Mouse (Mus musculus): Measurements from ENCODE around the gene Rnf224. TPM values are rescaled to one million over a fixed set of nuclear protein-coding genes. Genes with fewer than 3 reads are reported as not detected.

Gene Rnf224
- total and polyA plus RNA-seq, 2 experiments from 2014 or later = not detected

DNA sequence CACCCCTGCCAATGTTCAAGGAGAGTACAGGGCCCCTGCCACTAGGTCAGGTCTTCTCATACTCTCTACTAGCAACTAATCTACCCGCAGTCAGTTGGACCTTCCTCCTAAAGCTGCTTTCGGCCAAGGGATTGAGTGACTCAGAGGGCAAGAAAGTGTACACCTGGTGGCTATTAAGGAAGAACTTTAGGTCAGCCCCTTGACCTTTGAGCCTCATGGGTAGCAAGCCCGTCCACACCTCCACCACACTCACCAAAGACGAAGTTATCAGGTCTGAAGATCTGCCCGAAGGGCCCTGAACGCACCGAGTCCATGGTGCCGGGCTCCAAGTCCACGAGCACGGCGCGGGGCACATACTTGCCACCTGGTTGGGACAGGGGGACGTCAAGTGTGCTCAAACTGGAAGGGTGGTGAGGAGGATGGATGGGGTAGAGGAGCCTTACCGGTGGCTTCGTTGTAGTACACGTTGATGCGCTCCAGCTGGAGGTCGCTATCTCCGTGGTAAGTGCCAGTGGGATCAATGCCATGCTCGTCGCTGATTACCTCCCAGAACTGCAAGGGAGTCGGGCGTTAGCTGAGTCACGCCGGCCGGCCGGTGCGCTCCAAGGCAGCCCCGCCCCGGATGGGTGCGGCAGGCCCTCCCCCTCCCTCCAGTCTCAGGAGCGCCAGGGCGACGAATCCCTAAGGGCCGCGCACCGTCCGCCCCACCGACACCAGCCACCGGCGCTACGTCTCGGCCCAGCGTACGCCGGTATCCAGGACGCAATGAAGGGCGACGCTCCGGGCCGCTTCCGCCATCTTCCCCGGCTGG is 12.7 kb downstream of the Rnf224 start:
- H3K4me2 ChIP-seq (ENCODE audit: low read depth, low read length) = peak overlapping the region; percentile 84
- ATAC-seq (peak; percentile 12; the same call in 1 of the 2 replicates), DNase-seq (ENCODE audit: low spot score) (no peak)
- 3% methylated on average over 47 of the region's 53 CpGs for WGBS
- H3K9ac ChIP-seq (replicated peaks; ENCODE audit: low read length) = peak overlapping the region; percentile 87
- peaks cover 18% of the 10 kb centered on the region for H3K4me1 ChIP-seq (ENCODE audit: insufficient read depth, low read length)
- H3K27ac ChIP-seq = peak overlapping the region; percentile 95
- H3K4me3 ChIP-seq (ENCODE audit: low read length) = peak overlapping the region; percentile 80
- H3K9me3 ChIP-seq (ENCODE audit: low read length) = no peaks in the 10 kb centered on the region
- H3K27me3 ChIP-seq (ENCODE audit: insufficient read depth, low read length) = no peaks in the 10 kb centered on the region
- H3K36me3 ChIP-seq (ENCODE audit: insufficient read depth, low read length) = no peaks in the 10 kb centered on the region
- no peak for TF ChIP-seq CTCF (IDR thresholded peaks at IDR 0.05; ENCODE audit: low read depth)

DNA sequence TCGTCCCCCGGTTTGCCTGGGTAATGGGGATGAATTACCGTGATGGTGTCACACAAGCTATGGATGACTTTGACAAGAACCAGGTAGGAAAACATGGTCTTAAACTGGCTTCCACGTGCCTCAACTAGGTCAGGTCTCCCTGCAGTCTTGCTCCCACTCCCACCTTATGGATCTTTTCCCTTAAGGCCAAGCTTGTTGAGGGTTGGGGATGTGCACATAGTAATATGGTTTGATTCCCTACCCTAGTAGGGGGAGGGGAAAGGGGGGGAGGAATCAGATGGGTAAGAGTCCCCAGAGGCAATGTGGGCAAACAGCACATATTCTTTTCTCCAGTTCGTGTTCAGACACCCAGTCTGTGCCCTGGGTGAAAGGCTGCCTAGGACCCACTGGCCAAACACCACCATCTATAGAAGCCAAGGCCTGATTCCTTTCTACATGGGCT is 15.2 kb downstream of the Rnf224 start:
- no peak for ATAC-seq
- TF ChIP-seq CTCF (IDR thresholded peaks at IDR 0.05; ENCODE audit: low read depth) = no peak
- H3K27ac ChIP-seq = no peak overlapping the region

DNA sequence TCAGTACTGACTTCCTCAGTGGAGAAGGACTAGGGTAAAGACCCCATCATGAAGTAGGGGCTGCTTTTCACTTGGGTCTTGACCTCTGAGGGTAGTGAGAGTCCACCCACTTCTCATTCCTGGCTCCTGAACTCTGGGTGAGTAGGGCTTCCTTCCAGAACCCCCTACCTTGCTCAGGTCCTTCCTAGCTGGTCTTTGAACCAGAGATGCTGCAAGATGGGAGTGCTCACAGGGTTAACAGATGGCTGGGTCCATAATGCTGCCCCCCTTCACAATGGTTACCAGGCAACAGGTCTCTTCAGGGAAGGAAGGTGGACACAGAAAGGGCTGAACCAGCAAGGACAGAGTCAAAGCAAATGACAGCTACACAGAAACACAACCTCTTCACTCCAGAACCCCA is 18.1 kb downstream of the Rnf224 start, which contains the start of gene Fam166a:
Gene Fam166a, plus strand, starts transcription at position 301 of the 400 bp plus-strand sequence.
- H3K4me3 ChIP-seq (ENCODE audit: low read length) = no peak within 1 kb of the TSS
- no peaks in the 10 kb centered on the region for H3K9me3 ChIP-seq (ENCODE audit: low read length)
- no peaks in the 10 kb centered on the region for H3K27me3 ChIP-seq (ENCODE audit: insufficient read depth, low read length)
- DNase-seq (ENCODE audit: low spot score) (no peak), ATAC-seq (no peak)
- no peak for TF ChIP-seq CTCF (IDR thresholded peaks at IDR 0.05; ENCODE audit: low read depth)
- no peaks in the 10 kb centered on the region for H3K36me3 ChIP-seq (ENCODE audit: insufficient read depth, low read length)
- H3K4me2 ChIP-seq (ENCODE audit: low read depth, low read length) = no peak within 1 kb of the TSS
- H3K4me1 ChIP-seq (ENCODE audit: insufficient read depth, low read length) = peaks cover 2% of the 10 kb centered on the region
- H3K9ac ChIP-seq (replicated peaks; ENCODE audit: low read length) = no peak within 1 kb of the TSS
- no peak within 1 kb of the TSS for H3K27ac ChIP-seq

More for the DNA sequence above, 15.2 kb downstream of the Rnf224 start:
- Histone ChIP-seq H3K4me1 (ENCODE audit: insufficient read depth, low read length) (peaks cover 12% of the 10 kb centered on the region), H3K36me3 (ENCODE audit: insufficient read depth, low read length) (no peaks in the 10 kb centered on the region), H3K4me2 (ENCODE audit: low read depth, low read length) (no peak overlapping the region), H3K9ac (replicated peaks; ENCODE audit: low read length) (no peak overlapping the region), H3K9me3 (ENCODE audit: low read length) (no peaks in the 10 kb centered on the region), H3K27me3 (ENCODE audit: insufficient read depth, low read length) (no peaks in the 10 kb centered on the region), H3K4me3 (ENCODE audit: low read length) (no peak overlapping the region)
- no peak for DNase-seq (ENCODE audit: low spot score)
- WGBS = 73% methylated on average over 5 of the region's 5 CpGs

DNA sequence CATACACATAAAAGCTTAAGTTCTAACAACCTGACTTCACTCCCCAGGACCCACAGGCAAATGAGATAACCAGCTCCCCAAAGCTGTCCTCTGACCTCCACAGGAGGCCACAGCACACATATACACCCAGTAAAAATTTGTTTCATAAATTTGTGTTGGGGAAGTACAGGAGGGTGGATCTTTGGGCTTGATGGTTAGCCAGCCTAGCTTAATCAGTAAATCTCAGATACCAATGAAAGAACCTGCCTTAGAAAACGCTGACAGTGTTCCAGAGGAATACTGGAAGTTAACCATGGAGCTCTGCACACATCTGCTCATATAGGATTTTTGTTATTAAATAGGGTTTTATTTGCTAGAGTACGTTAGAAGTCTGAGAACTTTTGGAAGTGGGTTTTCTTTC is 18.9 kb downstream of the Rnf224 start:
- DNase-seq (ENCODE audit: low spot score) = no peak
- Histone ChIP-seq H3K4me2 (ENCODE audit: low read depth, low read length) (no peak overlapping the region), H3K27me3 (ENCODE audit: insufficient read depth, low read length) (no peaks in the 10 kb centered on the region), H3K4me1 (ENCODE audit: insufficient read depth, low read length) (no peaks in the 10 kb centered on the region), H3K9ac (replicated peaks; ENCODE audit: low read length) (no peak overlapping the region), H3K27ac (no peak overlapping the region), H3K4me3 (ENCODE audit: low read length) (no peak overlapping the region), H3K36me3 (ENCODE audit: insufficient read depth, low read length) (no peaks in the 10 kb centered on the region), H3K9me3 (ENCODE audit: low read length) (no peaks in the 10 kb centered on the region)
- 71% methylated on average over 2 of the region's 2 CpGs for WGBS
- no peak for ATAC-seq
- TF ChIP-seq CTCF (IDR thresholded peaks at IDR 0.05; ENCODE audit: low read depth) = no peak

DNA sequence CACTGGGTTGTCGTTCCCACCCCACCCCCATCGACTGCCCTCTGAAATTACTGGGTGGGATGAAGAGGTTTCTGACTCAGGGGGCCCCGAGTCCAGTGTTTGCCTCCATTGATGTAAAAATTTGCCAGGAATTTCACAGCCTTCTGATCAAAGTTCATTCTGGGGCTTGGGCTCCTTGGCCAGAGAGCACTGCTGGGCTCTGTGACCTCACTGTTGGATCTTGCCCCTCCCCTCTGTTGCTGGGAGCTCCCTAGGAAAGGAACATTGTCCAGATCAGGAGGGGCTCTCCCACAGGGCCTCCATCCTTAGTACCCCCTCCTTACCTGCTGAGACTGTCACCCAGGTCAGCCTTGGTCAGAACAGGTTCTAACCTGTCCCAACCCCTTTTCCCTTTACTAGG is 22.1 kb downstream of the Rnf224 start, which contains the start of gene Stpg3:
Gene Stpg3, minus strand, starts transcription at position 194 of the 400 bp plus-strand sequence.
- WGBS = 56% methylated on average over 3 of the region's 3 CpGs
- H3K4me1 ChIP-seq (ENCODE audit: insufficient read depth, low read length) = peaks cover 10% of the 10 kb centered on the region
- H3K4me3 ChIP-seq (ENCODE audit: low read length) = no peak within 1 kb of the TSS
- ATAC-seq (no peak), DNase-seq (ENCODE audit: low spot score) (no peak)
- H3K4me2 ChIP-seq (ENCODE audit: low read depth, low read length) = no peak within 1 kb of the TSS
- TF ChIP-seq CTCF (IDR thresholded peaks at IDR 0.05; ENCODE audit: low read depth) = no peak
- no peak within 1 kb of the TSS for H3K27ac ChIP-seq
- H3K9ac ChIP-seq (replicated peaks; ENCODE audit: low read length) = no peak within 1 kb of the TSS
- H3K27me3 ChIP-seq (ENCODE audit: insufficient read depth, low read length) = no peaks in the 10 kb centered on the region
- no peaks in the 10 kb centered on the region for H3K36me3 ChIP-seq (ENCODE audit: insufficient read depth, low read length)
- H3K9me3 ChIP-seq (ENCODE audit: low read length) = no peaks in the 10 kb centered on the region

DNA sequence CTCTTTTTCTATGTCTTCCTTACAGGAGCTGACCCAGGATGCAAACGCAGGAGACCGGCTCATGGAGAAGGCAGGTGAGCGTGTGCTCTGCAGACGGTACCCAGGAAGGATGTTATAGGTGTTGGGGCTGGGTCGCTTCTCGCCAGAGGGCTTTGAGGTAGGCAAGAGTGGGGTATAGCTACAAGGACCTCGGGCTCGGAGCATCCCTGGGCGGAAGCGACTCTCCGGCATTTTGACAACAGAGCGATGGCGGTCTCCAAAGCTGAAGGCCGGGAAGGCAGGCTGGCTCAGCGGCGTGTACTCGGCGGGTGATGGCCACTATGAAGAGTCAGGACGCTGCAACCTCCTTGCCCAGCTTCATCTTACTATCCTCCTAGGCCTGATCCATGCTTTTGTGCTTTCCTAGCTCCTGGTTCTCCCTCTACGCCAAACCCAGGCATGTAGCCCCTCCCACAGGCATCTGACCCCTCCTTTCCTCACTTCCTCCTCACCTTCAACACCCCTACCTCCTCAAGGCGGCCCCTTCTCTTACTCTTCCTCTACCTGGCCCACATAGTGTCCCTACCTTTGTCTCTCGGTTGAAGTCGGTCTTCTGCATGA is 23.2 kb downstream of the Rnf224 start:
- no peak for TF ChIP-seq CTCF (IDR thresholded peaks at IDR 0.05; ENCODE audit: low read depth)
- no peaks in the 10 kb centered on the region for H3K36me3 ChIP-seq (ENCODE audit: insufficient read depth, low read length)
- H3K4me2 ChIP-seq (ENCODE audit: low read depth, low read length) = no peak overlapping the region
- WGBS = 73% methylated on average over 17 of the region's 23 CpGs
- H3K9me3 ChIP-seq (ENCODE audit: low read length) = no peaks in the 10 kb centered on the region
- no peak for ATAC-seq
- no peak overlapping the region for H3K27ac ChIP-seq
- no peak for DNase-seq (ENCODE audit: low spot score)
- no peak overlapping the region for H3K9ac ChIP-seq (replicated peaks; ENCODE audit: low read length)
- H3K27me3 ChIP-seq (ENCODE audit: insufficient read depth, low read length) = no peaks in the 10 kb centered on the region
- no peak overlapping the region for H3K4me3 ChIP-seq (ENCODE audit: low read length)
- H3K4me1 ChIP-seq (ENCODE audit: insufficient read depth, low read length) = peaks cover 14% of the 10 kb centered on the region
